ENCODE assay signal across 28 mouse cellular contexts in genomic region chr1:51277879-51278567, GRCm38 (mm10). TPM values are rescaled to one million over a fixed set of nuclear protein-coding genes. Genes with fewer than 3 reads are reported as not detected.
A peak's percentile ranks its signal among the peaks of the same experiment; 100 is the strongest.
DNase-seq lines count a peak whose midpoint lies in the region; ATAC-seq and TF ChIP-seq lines count a peak whose summit lies in the region.
"Had no signal": no experiment of that assay in that cellular context is flagged by ENCODE, and none has a peak within 500 bp of the region (broad histone marks: within the 10 kb centered on the region; RNA-seq: fewer than 3 reads in every experiment).

No protein-coding gene starts in this region.

- no peak for TF ChIP-seq EP300 in heart, postnatal 0 days (IDR thresholded peaks at IDR 0.05; ENCODE audit: low read depth)

- no peak for TF ChIP-seq CTCF in heart, postnatal 0 days (IDR thresholded peaks at IDR 0.05; ENCODE audit: low read depth)
- no peak for TF ChIP-seq CTCF in lung, adult 2 months (IDR thresholded peaks at IDR 0.05; ENCODE audit: insufficient read depth, low read length)

- H3K27ac ChIP-seq in heart, postnatal 0 days (ENCODE audit: low read depth): 0 out of 2 replicates have a peak overlapping the region, but pooled peaks have one; percentile 48
- H3K27ac ChIP-seq in lung, embryonic 15.5 days: 0 out of 2 replicates have a peak overlapping the region, but pooled peaks have one; percentile 29
- H3K27ac ChIP-seq: embryonic facial prominence, embryonic 10.5 days; embryonic facial prominence, embryonic 13.5 days; forebrain, embryonic 12.5 days; forebrain, embryonic 15.5 days; heart, embryonic 10.5 days; heart, embryonic 13.5 days; hindbrain, embryonic 14.5 days; hindbrain, postnatal 0 days had no signal

- intact Hi-C loops in heart, postnatal 14 days (cut with DNase I): no loop called here

- no peak overlapping the region for H3K9ac ChIP-seq in heart, postnatal 0 days (replicated peaks; ENCODE audit: low read depth, low read length)
- H3K9ac ChIP-seq in lung, embryonic 15.5 days: no peak overlapping the region
- H3K9ac ChIP-seq: embryonic facial prominence, embryonic 13.5 days; forebrain, embryonic 12.5 days; forebrain, embryonic 15.5 days; heart, embryonic 13.5 days; hindbrain, embryonic 14.5 days had no signal

- TF ChIP-seq POLR2A in lung, adult 2 months (IDR thresholded peaks at IDR 0.05; ENCODE audit: borderline replicate concordance, extremely low read depth, low read depth, low read length): no peak

- no peaks in the 10 kb centered on the region for H3K9me3 ChIP-seq in heart, postnatal 0 days (replicated peaks; ENCODE audit: control insufficient read depth, low read length)
- no peaks in the 10 kb centered on the region for H3K9me3 ChIP-seq in lung, embryonic 15.5 days
- H3K9me3 ChIP-seq: embryonic facial prominence, embryonic 10.5 days; embryonic facial prominence, embryonic 13.5 days; forebrain, embryonic 12.5 days; forebrain, embryonic 15.5 days; heart, embryonic 10.5 days; heart, embryonic 13.5 days had no signal

- H3K4me2 ChIP-seq in heart, postnatal 0 days (ENCODE audit: low read depth, low read length): no peak overlapping the region
- H3K4me2 ChIP-seq in lung, embryonic 15.5 days: no peak overlapping the region
- H3K4me2 ChIP-seq: embryonic facial prominence, embryonic 13.5 days; forebrain, embryonic 12.5 days; forebrain, embryonic 15.5 days; heart, embryonic 13.5 days; hindbrain, embryonic 14.5 days had no signal

- no peaks in the 10 kb centered on the region for H3K27me3 ChIP-seq in heart, postnatal 0 days (ENCODE audit: control insufficient read depth, insufficient read depth, low read length)
- H3K27me3 ChIP-seq in lung, embryonic 15.5 days: no peaks in the 10 kb centered on the region
- H3K27me3 ChIP-seq: embryonic facial prominence, embryonic 13.5 days; heart, embryonic 13.5 days had no signal

- peaks cover 4% of the 10 kb centered on the region; the same call in 1 of the 2 replicates for H3K4me1 ChIP-seq in heart, postnatal 0 days (ENCODE audit: control insufficient read depth, insufficient read depth)
- 0 out of 2 replicates have a peak, but pooled peaks cover 12% of the 10 kb centered on the region for H3K4me1 ChIP-seq in lung, embryonic 15.5 days
- H3K4me1 ChIP-seq in lung, adult 2 months (ENCODE audit: control insufficient read depth, insufficient read depth, low read length): peaks cover 9% of the 10 kb centered on the region
- H3K4me1 ChIP-seq: forebrain, embryonic 12.5 days; forebrain, embryonic 15.5 days had no signal

- no peaks in the 10 kb centered on the region for H3K36me3 ChIP-seq in heart, postnatal 0 days (replicated peaks; ENCODE audit: control insufficient read depth, insufficient read depth, low read length)
- H3K36me3 ChIP-seq in lung, embryonic 15.5 days: no peaks in the 10 kb centered on the region
- H3K36me3 ChIP-seq: embryonic facial prominence, embryonic 10.5 days; embryonic facial prominence, embryonic 13.5 days; forebrain, embryonic 12.5 days; forebrain, embryonic 15.5 days; heart, embryonic 10.5 days; heart, embryonic 13.5 days had no signal

- no peak for DNase-seq in heart, postnatal 0 days (ENCODE audit: low spot score)
- no peak for DNase-seq in heart, postnatal 14 days
- no peak for DNase-seq in lung, adult 2 months
- DNase-seq in lung, postnatal 36 days: peak; percentile 47
- no peak for DNase-seq in lung, postnatal 14 days
- DNase-seq: adrenal gland, adult 2 months; adrenal gland, postnatal 14 days; cerebellum, adult 11-12 months; cerebellum, adult 8-10 months; cerebellum, postnatal 10 days; cerebellum, postnatal 36 days; embryo, embryonic 11 days; gastrocnemius, postnatal 25 days; heart, adult 18-20 months; heart, postnatal 4 days had no signal

- no peak overlapping the region for H3K4me3 ChIP-seq in heart, postnatal 0 days (ENCODE audit: low read depth, low read length)
- H3K4me3 ChIP-seq in lung, embryonic 15.5 days: no peak overlapping the region
- no peak overlapping the region for H3K4me3 ChIP-seq in lung, adult 2 months (replicated peaks; ENCODE audit: extremely low read depth, low read depth, low read length)
- H3K4me3 ChIP-seq: embryonic facial prominence, embryonic 10.5 days; embryonic facial prominence, embryonic 13.5 days; erythroblast, embryonic 14.5 days; forebrain, embryonic 12.5 days; forebrain, embryonic 15.5 days; heart, embryonic 10.5 days; heart, embryonic 13.5 days had no signal

- no peak for ATAC-seq in heart, postnatal 0 days (ENCODE audit: insufficient read depth, low read depth)
- no peak for ATAC-seq in lung, embryonic 15.5 days (ENCODE audit: borderline replicate concordance, extremely low read depth, low FRiP score, low TSS enrichment)
- ATAC-seq: CD4-positive, CD25-positive, alpha-beta regulatory T cell, adult 4 months; forebrain, embryonic 15.5 days; hindbrain, postnatal 0 days; inflammation-experienced regulatory T-cells, adult 6 months had no signal

- 45% methylated on average over 2 of the region's 2 CpGs for WGBS in heart, postnatal 0 days
- 47% methylated on average over 2 of the region's 2 CpGs for WGBS in lung, embryonic 15.5 days
- WGBS in lung, adult 2 months: 51% methylated on average over 2 of the region's 2 CpGs

RNA-seq across cellular contexts. Expression of gene Cavin2, which starts 10.9 kb away (rescaled TPM):
- total RNA-seq in heart, postnatal 0 days (2014; rRNA removed; ENCODE audit: low replicate concordance): 185 and 253 TPM in 2 replicates
- polyA plus RNA-seq in heart, postnatal 0 days (2015; fragmentation: Nextera tagmentation; extraction: Ambion mirVana): 190 and 192 TPM in 2 replicates
- total RNA-seq in heart, postnatal 14 days (2021): 100 to 1,000 TPM; 173 to 186 TPM
- polyA plus RNA-seq in lung, embryonic 15.5 days (2015; fragmentation: Nextera tagmentation; extraction: Ambion mirVana): 144 and 152 TPM in 2 replicates
- polyA plus RNA-seq in lung, adult 2 months (2012; rRNA removed): 256 and 286 TPM in 2 replicates
- total RNA-seq: MEL had no signal
- polyA plus RNA-seq: CD4-positive, CD25-positive, alpha-beta regulatory T cell, adult 4 months; inflammation-experienced regulatory T-cells, adult 6 months had no signal
